Mouse (Mus musculus) lung, postnatal 0 days (tissue): ENCODE results near the gene Erbb2.

Source experiments
- CTCF ChIP-seq: IDR thresholded peaks from 2 replicates; pipeline ENCODE4 v1.5.1; 2016; ENCODE audit warnings: antibody characterized with exemption, mild to moderate bottlenecking
- EP300 ChIP-seq: IDR thresholded peaks from 2 replicates; pipeline ENCODE4 v1.6.1; 2016; ENCODE audit warnings: antibody characterized with exemption, mild to moderate bottlenecking, control low read depth

DNA sequence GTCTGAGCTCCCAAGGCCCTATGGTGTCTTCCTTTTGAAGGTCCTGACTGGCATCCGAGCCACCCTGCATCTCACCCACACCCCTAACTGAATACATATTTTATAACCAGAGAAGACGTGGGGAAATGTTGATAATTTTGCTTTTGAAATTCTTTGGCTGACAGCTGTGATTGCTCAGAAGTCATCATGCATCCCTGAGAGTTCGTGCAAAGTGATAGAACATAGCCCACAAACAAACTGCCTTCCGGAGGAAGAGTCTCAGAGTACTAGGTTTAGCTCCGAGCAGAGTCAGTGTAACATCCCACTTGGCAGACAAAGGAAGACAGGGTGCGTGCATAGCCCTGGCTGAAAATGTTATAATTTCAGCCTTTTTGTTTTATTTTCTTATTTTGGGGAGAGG, 39.0 kb upstream of the Erbb2 start:
- TF ChIP-seq CTCF (no peak), EP300 (no peak)
